Mouse (Mus musculus): ENCODE results near the gene Foxa3.

GRCm38 (mm10) chr7:19001066-19001806 lies 22.1 kb downstream of the Foxa3 start:
- TF ChIP-seq MAX (IDR thresholded peaks at IDR 0.05; ENCODE audit: low read length): no peak; the same call in 1 of the 2 replicates
- TF ChIP-seq GATA1 (IDR thresholded peaks at IDR 0.05; ENCODE audit: low read depth, low read length): no peak
- peak; percentile 42 to 86; a peak in 3 of 4 replicates for TF ChIP-seq POLR2A (IDR thresholded peaks at IDR 0.05; ENCODE audit: control insufficient read depth in 1 of 2, insufficient read depth in 1 of 2, low read depth in 1 of 2, low read length in 2 of 2, poor library complexity in 1 of 2)
- TF ChIP-seq ETS1 (IDR thresholded peaks at IDR 0.05; ENCODE audit: low read depth, low read length): no peak
- no peak for TF ChIP-seq CTCF (IDR thresholded peaks at IDR 0.05 in 2 of 3, conservative IDR thresholded peaks at IDR 0.05 in 1 of 3; ENCODE audit: control insufficient read depth in 1 of 3, insufficient read depth in 1 of 3, low read depth in 2 of 3, low read length in 3 of 3, poor library complexity in 1 of 3, severe bottlenecking in 1 of 3)
- TF ChIP-seq CHD1 (IDR thresholded peaks at IDR 0.05; ENCODE audit: low read depth, low read length): no peak; the same call in 1 of the 2 replicates

All from MEL (cell line).